Mouse (Mus musculus): Measurements from ENCODE around the gene Lix1l. TPM values are rescaled to one million over a fixed set of nuclear protein-coding genes. Genes with fewer than 3 reads are reported as not detected.

The Lix1l gene
- polyA plus RNA-seq, 1 experiment from 2014 or later: 8.7 TPM

DNA sequence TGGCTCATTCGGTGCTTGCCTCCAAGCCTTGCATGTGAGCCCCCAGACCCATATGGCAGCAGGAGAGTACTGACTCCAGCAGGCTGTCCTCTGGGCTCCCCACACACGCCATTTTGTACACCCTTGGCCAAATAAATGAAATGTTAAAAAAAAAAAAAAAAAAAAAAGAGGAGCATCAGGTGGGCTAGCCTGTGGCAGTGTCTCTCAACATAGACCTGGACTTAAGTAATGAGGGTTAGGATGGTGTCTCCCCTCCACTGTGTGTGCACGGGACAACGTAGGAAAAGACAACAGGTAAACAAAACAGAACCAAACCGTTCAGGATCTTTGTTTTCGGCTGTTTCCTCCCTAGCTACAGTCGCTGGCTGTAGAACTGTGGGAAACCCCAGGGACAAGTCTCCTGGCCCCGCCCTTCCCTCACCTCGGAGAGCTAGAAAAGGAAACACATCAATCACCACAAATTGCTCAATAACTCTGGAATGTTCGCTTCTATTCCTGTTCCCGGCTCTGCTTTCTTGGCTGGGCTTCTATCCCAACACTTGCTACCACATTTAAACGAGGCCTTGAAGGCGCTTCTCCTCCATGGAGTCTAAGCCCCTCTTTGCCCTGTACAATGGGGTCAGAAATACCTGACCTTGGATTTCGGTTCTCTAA, 24.8 kb upstream of the Lix1l start:
- WGBS: 44% methylated on average over 14 of the region's 14 CpGs
- Histone ChIP-seq H3K9me3 (replicated peaks) (no peaks in the 10 kb centered on the region), H3K27me3 (no peaks in the 10 kb centered on the region), H3K27ac (replicated peaks) (peak overlapping the region; percentile 92), H3K4me3 (replicated peaks) (peak overlapping the region; percentile 21), H3K36me3 (no peaks in the 10 kb centered on the region; the same call in 1 of the 2 replicates), H3K9ac (no peak overlapping the region), H3K4me1 (peaks cover 30% of the 10 kb centered on the region), H3K4me2 (replicated peaks) (peak overlapping the region; percentile 41)
- ATAC-seq (ENCODE audit: insufficient number of reproducible peaks, low FRiP score, low TSS enrichment, low read depth): peak; percentile 20

DNA sequence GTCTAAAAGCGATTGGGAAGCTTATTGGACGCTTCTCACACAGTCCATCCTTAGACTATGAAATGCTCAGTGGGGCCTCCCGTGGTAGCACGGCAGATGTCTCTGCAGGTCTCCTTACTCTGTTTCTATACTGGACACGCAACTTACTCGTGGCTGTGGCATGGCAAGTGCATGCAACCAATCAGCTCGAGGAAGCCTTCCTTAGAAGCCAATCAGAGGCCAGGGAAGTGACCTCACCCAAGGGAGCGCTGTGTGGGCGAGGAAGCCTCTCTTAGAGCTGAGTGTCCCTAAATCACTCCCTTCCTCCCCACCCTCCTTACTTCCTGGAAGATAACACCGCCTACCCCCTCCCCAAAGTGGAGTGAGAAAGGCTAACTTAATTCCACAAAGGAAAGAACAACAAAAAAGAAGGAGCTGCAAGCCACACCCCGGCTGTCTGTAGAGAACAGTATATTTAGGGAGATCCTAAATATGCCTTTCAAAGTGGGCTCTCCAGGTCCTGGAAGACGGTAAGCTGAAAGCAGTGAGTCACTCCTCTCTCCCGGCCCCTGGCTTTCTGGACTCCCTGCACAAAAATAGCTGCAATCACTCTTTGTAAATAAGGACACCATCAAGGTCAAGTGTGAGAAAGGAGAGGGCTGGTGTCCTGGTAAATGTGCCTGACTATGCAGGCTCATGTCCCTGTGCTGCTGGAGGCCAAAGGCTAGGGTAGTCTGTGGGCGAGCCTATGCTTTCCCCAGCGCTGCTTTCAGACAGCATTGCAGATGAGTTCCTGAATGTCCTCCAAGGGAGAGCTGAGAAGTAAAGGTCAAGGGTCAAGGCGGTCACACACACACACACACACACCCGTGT, 24.0 kb upstream of the Lix1l start, which contains the start of gene Gm16253:
Gene Gm16253 (plus strand): TSS at position 295 of the 852 bp plus-strand sequence.
- H3K9ac ChIP-seq: no peak within 1 kb of the TSS
- H3K27me3 ChIP-seq: no peaks in the 10 kb centered on the region
- WGBS: 28% methylated on average over 17 of the region's 17 CpGs
- H3K4me1 ChIP-seq: peaks cover 30% of the 10 kb centered on the region
- no peaks in the 10 kb centered on the region; the same call in 1 of the 2 replicates for H3K36me3 ChIP-seq
- no peaks in the 10 kb centered on the region for H3K9me3 ChIP-seq (replicated peaks)
- H3K27ac ChIP-seq (replicated peaks): peak within 1 kb of the TSS; percentile 92
- H3K4me2 ChIP-seq (replicated peaks): peak within 1 kb of the TSS; percentile 41
- peak; percentile 88 for ATAC-seq (ENCODE audit: insufficient number of reproducible peaks, low FRiP score, low TSS enrichment, low read depth)
- H3K4me3 ChIP-seq (replicated peaks): peak within 1 kb of the TSS; percentile 21

DNA sequence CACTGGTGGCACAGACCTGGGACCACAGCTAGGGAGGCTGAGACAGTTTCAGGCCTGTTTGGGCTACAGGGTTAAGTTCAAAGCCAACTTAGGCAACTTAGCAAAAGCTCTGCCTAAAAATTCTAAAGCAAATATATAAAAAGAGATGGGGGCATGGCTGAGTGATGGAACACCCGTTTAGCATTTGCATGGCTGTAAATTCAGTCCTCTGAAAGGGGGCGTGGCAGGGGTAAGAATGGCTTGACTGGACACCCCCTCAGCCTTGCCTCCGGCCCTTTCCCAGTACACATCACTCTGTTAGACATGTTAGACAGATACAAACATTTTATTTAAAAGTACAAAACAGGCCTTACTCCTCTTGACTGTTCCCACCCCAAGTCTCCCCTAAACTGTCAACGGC, 23.4 kb upstream of the Lix1l start:
- H3K4me2 ChIP-seq (replicated peaks): 0 out of 2 replicates have a peak overlapping the region, but pooled peaks have one; percentile 41
- no peaks in the 10 kb centered on the region for H3K27me3 ChIP-seq
- no peaks in the 10 kb centered on the region; the same call in 1 of the 2 replicates for H3K36me3 ChIP-seq
- H3K9ac ChIP-seq: no peak overlapping the region
- 73% methylated on average over 4 of the region's 4 CpGs for WGBS
- H3K27ac ChIP-seq (replicated peaks): peak overlapping the region; percentile 92
- ATAC-seq (ENCODE audit: insufficient number of reproducible peaks, low FRiP score, low TSS enrichment, low read depth): no peak
- H3K4me3 ChIP-seq (replicated peaks): no peak overlapping the region
- no peaks in the 10 kb centered on the region for H3K9me3 ChIP-seq (replicated peaks)
- H3K4me1 ChIP-seq: peaks cover 30% of the 10 kb centered on the region

DNA sequence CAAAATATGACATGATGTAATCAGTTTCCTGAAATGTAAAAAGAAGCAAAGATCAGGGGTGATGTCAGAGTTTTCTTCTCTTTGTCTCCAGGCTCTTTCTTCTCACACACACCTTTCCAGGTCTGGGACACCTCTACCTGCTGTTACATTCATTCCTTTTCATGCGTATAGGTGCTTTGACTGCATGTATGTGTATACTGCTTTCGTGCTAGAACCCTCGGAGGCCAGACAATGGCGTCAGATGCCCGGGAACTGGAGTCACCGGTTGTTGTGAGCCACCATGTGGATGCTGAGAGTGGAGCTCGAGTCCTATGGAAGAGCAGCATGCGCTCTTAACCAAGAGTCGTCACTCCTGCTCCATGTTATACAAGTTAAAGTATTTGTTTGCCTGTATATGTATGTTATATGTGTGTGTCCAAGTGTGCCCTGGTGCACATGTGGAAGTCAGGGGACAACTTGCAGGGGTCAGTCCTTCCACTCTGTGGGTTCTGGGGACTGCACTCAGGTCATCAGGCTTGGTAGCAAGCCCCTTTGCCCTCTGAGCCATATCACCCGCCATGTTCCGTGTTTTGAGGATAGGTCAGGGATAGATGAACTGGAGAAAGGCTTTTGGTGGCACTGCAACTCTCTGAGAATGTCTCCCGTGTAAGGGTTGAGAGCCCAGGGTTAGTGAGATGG, 22.2 kb upstream of the Lix1l start:
- Histone ChIP-seq H3K4me3 (replicated peaks) (no peak overlapping the region), H3K4me1 (peaks cover 30% of the 10 kb centered on the region), H3K9ac (no peak overlapping the region), H3K27ac (replicated peaks) (no peak overlapping the region), H3K27me3 (no peaks in the 10 kb centered on the region), H3K4me2 (replicated peaks) (no peak overlapping the region), H3K9me3 (replicated peaks) (no peaks in the 10 kb centered on the region), H3K36me3 (no peaks in the 10 kb centered on the region; the same call in 1 of the 2 replicates)
- WGBS: 77% methylated on average over 12 of the region's 12 CpGs
- no peak for ATAC-seq (ENCODE audit: insufficient number of reproducible peaks, low FRiP score, low TSS enrichment, low read depth)

DNA sequence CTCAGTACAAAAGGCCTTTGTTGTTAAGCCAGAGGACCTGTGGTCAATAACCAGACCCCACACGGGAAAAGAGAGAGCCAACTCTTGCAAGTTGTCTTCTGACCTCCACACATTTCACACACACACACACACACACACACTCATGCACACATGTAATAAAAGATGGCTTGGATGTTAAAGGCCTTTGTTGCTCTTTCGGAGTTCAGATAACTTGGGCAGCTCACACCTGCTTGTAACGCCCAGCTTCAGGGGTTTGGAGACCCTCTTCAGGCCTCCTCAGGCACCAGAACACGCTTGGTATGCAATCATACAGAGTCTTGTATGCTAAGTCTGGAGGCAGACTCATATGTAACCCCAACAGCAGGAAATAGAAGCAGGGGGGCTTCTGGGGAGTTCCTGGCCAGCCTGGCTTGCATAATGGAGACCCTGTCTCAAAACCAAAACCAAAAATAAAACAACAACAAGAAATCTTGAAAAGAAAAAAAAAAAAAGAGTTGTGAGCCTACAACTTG, 21.7 kb upstream of the Lix1l start:
- no peak overlapping the region for H3K4me3 ChIP-seq (replicated peaks)
- 64% methylated on average over 4 of the region's 4 CpGs for WGBS
- no peaks in the 10 kb centered on the region for H3K27me3 ChIP-seq
- H3K4me2 ChIP-seq (replicated peaks): no peak overlapping the region
- H3K27ac ChIP-seq (replicated peaks): no peak overlapping the region
- H3K4me1 ChIP-seq: peaks cover 30% of the 10 kb centered on the region
- H3K9me3 ChIP-seq (replicated peaks): no peaks in the 10 kb centered on the region
- ATAC-seq (ENCODE audit: insufficient number of reproducible peaks, low FRiP score, low TSS enrichment, low read depth): no peak
- H3K36me3 ChIP-seq: no peaks in the 10 kb centered on the region; the same call in 1 of the 2 replicates
- H3K9ac ChIP-seq: no peak overlapping the region

DNA sequence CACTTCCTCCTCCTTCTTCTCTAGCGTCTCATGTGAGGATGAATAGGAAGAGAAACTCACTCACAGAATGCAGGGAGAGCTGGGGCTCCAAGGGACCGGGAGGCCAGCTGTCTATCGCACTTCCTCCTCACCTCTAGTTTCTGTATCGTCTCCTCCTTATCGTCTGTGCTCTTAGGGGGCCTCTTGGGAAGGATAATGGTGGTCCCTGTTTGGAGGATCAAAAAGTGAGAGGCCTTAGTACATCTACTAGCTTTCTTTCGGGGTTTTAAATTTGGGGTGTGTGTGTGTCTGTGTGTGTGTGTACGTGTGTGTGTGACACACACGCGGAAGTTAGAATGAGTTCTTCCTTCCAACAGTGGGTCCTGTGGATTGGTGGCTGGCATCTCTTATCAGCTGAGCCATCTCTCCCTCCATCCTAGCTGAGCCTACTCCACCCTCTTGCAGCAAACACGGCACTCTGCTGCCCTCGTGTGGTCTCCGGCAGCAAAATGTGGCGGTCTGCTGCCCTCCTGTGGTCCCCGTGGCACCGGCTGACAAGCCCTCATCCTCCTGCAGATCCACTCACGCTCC, 21.0 kb upstream of the Lix1l start:
- Histone ChIP-seq H3K36me3 (no peaks in the 10 kb centered on the region; the same call in 1 of the 2 replicates), H3K27me3 (no peaks in the 10 kb centered on the region)

DNA sequence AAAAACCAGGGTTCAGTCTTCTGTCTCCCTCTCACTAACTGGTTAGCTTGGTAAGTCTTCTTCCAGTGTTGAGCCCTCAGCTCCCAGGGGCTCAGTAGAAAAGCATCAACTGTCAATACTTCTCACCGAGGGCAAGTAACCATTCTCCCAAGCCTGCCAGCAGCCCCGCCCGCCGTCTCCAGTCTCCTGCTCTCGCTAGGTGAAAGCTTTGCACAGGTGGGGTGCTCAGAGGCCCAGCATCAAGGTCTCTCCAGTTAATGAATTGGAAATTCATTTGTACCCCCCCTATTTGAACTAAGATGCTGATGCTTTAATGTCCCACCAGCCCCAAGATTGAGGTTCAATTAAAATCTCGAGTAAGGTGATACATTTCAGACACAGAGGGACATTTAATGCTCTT, 19.8 kb upstream of the Lix1l start:
- Histone ChIP-seq H3K9me3 (replicated peaks) (no peaks in the 10 kb centered on the region), H3K4me3 (replicated peaks) (no peak overlapping the region), H3K9ac (no peak overlapping the region), H3K27ac (replicated peaks) (no peak overlapping the region), H3K4me1 (peaks cover 24% of the 10 kb centered on the region), H3K36me3 (no peaks in the 10 kb centered on the region; the same call in 1 of the 2 replicates), H3K4me2 (replicated peaks) (no peak overlapping the region), H3K27me3 (no peaks in the 10 kb centered on the region)
- whole genome bisulfite sequencing: 53% methylated on average over 6 of the region's 6 CpGs
- ATAC-seq (ENCODE audit: insufficient number of reproducible peaks, low FRiP score, low TSS enrichment, low read depth): no peak

More for the DNA sequence above, 21.0 kb upstream of the Lix1l start:
- H3K4me1 ChIP-seq: peaks cover 30% of the 10 kb centered on the region
- H3K9ac ChIP-seq: 0 out of 2 replicates have a peak overlapping the region, but pooled peaks have one; percentile 28
- H3K4me3 ChIP-seq (replicated peaks): peak overlapping the region; percentile 32
- WGBS: 11% methylated on average over 16 of the region's 16 CpGs
- H3K9me3 ChIP-seq (replicated peaks): no peaks in the 10 kb centered on the region
- peak overlapping the region; percentile 53 for H3K4me2 ChIP-seq (replicated peaks)
- no peak overlapping the region for H3K27ac ChIP-seq (replicated peaks)
- peak; percentile 61 for ATAC-seq (ENCODE audit: insufficient number of reproducible peaks, low FRiP score, low TSS enrichment, low read depth)

DNA sequence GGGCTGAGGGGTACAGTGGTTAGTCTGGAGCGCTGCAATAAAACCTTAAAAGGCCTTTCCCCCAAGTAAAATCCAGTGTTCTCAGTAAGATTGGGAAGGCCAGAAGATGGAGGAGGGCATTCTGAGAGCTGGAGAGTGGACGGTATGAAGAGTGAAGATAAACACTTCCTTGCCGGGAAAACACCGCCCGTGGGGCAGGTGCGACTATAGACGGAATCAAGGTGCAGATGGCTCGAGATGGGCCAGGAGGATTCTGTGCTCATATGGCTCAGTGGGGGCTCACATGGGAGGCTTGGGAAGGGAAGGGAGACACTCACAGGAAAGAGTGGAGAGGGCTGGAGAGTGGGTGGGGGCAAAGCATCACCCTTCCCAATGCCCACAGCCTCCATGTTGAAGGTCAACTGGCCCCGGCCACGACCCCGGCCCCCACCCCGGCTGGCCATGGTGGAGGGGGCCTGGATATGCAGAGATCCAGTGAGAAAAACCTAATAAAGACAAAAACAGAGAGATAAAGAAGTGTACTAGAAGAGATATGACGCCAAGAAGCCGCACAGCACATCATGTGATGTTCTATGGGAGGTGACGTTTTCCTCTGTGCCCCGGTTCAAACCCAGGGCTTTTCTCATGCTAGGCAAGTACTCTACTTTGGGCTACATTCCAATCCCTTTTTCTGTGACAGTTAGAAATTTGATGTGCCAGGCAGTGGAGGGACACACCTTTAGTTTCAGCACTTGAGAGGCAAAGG, 19.0 kb upstream of the Lix1l start:
- no peak for ATAC-seq (ENCODE audit: insufficient number of reproducible peaks, low FRiP score, low TSS enrichment, low read depth)
- no peaks in the 10 kb centered on the region; the same call in 1 of the 2 replicates for H3K36me3 ChIP-seq
- no peak overlapping the region for H3K9ac ChIP-seq
- H3K4me2 ChIP-seq (replicated peaks): no peak overlapping the region
- H3K4me3 ChIP-seq (replicated peaks): no peak overlapping the region
- H3K27ac ChIP-seq (replicated peaks): no peak overlapping the region
- H3K9me3 ChIP-seq (replicated peaks): no peaks in the 10 kb centered on the region
- peaks cover 16% of the 10 kb centered on the region for H3K4me1 ChIP-seq
- no peaks in the 10 kb centered on the region for H3K27me3 ChIP-seq
- 80% methylated on average over 16 of the region's 16 CpGs for WGBS

DNA sequence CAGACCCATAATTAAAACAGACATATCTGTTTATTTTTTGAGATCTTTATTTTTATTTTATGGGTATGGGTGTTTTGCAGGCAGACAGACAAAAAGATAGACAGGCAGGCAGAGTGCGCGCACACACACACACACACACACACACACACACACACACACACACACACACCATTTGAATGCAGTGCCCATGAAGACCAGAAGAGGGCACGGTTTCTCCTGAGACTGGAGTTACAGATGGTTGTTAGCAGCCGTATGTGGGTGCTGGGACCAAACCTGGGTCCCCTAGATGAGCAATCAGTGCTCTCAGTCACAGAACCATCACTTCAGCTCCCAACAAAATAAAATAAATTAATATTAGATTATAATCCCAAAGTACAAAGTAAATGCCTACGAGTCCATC, 17.6 kb upstream of the Lix1l start:
- Histone ChIP-seq H3K27ac (replicated peaks) (no peak overlapping the region), H3K4me2 (replicated peaks) (no peak overlapping the region), H3K4me1 (peaks cover 8% of the 10 kb centered on the region; the same call in 1 of the 2 replicates), H3K4me3 (replicated peaks) (no peak overlapping the region), H3K36me3 (no peaks in the 10 kb centered on the region; the same call in 1 of the 2 replicates), H3K27me3 (no peaks in the 10 kb centered on the region), H3K9ac (no peak overlapping the region), H3K9me3 (replicated peaks) (no peaks in the 10 kb centered on the region)
- no peak for ATAC-seq (ENCODE audit: insufficient number of reproducible peaks, low FRiP score, low TSS enrichment, low read depth)
- 89% methylated on average over 5 of the region's 5 CpGs for WGBS

DNA sequence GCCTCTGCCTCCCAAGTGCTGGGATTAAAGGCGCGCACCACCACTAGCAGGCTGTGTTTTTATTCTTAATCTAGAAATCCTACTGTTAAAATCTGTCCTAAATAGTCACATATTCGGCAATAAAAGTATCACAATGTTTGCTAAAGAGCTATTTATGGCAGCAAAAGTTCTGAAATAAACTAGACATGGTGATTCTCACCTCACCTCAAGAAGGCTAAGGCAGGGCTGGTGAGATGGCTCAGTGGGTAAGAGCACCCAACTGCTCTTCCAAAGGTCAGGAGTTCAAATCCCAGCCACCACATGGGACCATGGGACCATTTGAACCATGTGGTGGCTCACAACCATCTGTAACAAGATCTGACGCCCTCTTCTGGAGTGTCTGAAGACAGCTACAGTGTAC, 10.3 kb upstream of the Lix1l start:
- H3K27ac ChIP-seq (replicated peaks): no peak overlapping the region
- H3K27me3 ChIP-seq: peaks cover 4% of the 10 kb centered on the region
- no peak for ATAC-seq (ENCODE audit: insufficient number of reproducible peaks, low FRiP score, low TSS enrichment, low read depth)
- H3K9me3 ChIP-seq (replicated peaks): no peaks in the 10 kb centered on the region
- no peak overlapping the region for H3K4me2 ChIP-seq (replicated peaks)
- peaks cover 4% of the 10 kb centered on the region for H3K4me1 ChIP-seq
- H3K4me3 ChIP-seq (replicated peaks): no peak overlapping the region
- no peak overlapping the region for H3K9ac ChIP-seq
- 86% methylated on average over 4 of the region's 4 CpGs for WGBS
- 0 out of 2 replicates have a peak, but pooled peaks cover 2% of the 10 kb centered on the region for H3K36me3 ChIP-seq

Measured in embryonic facial prominence, embryonic 15.5 days (tissue).